Mouse (Mus musculus) forebrain, embryonic 13.5 days (tissue): ENCODE data around the gene Cdca3. TPM values are rescaled to one million over a fixed set of nuclear protein-coding genes. Genes with fewer than 3 reads are reported as not detected.
A peak's percentile ranks its signal among the peaks of the same experiment; 100 is the strongest.
"Not testable (repeated sequence)": the region's sequence is repeated elsewhere in the genome, so short reads cannot be mapped to it uniquely, and the experiment has no call there.

Source experiments
- ATAC-seq: fragments of 200-750 bp; cut with Nextera tagmentation; 2 replicates; pipeline ENCODE4 v1.8.0; 2017
- H3K27ac ChIP-seq: fragments of 300-500 bp; sonication (generic); 2 replicates; pipeline ENCODE4 v1.5.1; 2015; ENCODE audit warnings: inconsistent platforms, mild to moderate bottlenecking, moderate library complexity
- H3K27me3 ChIP-seq: fragments of 300-500 bp; sonication (generic); 2 replicates; pipeline ENCODE4 v1.6.1; 2015; ENCODE audit warnings: mild to moderate bottlenecking, inconsistent platforms
- H3K36me3 ChIP-seq: fragments of 300-500 bp; sonication (generic); 2 replicates; pipeline ENCODE4 v1.6.1; 2015; ENCODE audit warnings: mild to moderate bottlenecking, inconsistent platforms; ENCODE audit not compliant: poor library complexity, severe bottlenecking
- H3K4me1 ChIP-seq: fragments of 300-500 bp; sonication (generic); 2 replicates; pipeline ENCODE4 v1.6.1; 2015; ENCODE audit warnings: inconsistent platforms
- H3K4me2 ChIP-seq: fragments of 300-500 bp; sonication (generic); 2 replicates; pipeline ENCODE4 v1.6.1; 2015; ENCODE audit warnings: inconsistent platforms, mild to moderate bottlenecking, moderate library complexity
- H3K4me3 ChIP-seq: fragments of 300-500 bp; sonication (generic); 2 replicates; pipeline ENCODE4 v1.5.1; 2015; ENCODE audit warnings: mild to moderate bottlenecking, inconsistent platforms
- H3K9ac ChIP-seq: fragments of 300-500 bp; sonication (generic); 2 replicates; pipeline ENCODE4 v1.6.1; 2015; ENCODE audit warnings: mild to moderate bottlenecking, inconsistent platforms
- H3K9me3 ChIP-seq: fragments of 300-500 bp; sonication (generic); replicated peaks from 2 replicates; pipeline ENCODE4 v1.6.1; 2016; ENCODE audit warnings: inconsistent platforms
- WGBS: fragments of 180-500 bp; shearing (Covaris S2); methylation state at CpG from one replicate; pipeline ENCODE4 v1.1.7; 2015; 5-methylcytosine and 5-hydroxymethylcytosine counted together
- polyA plus RNA-seq: library from polyadenylated mRNA; unstranded; fragments of >200 nt; fragmentation: Nextera tagmentation; extraction: Ambion mirVana; gene quantifications from 2 replicates; pipeline ENCODE4 v1.2.1, GENCODE M21; 2015

The Cdca3 gene
- polyA plus RNA-seq, 1 experiment from 2014 or later: 207 TPM

DNA sequence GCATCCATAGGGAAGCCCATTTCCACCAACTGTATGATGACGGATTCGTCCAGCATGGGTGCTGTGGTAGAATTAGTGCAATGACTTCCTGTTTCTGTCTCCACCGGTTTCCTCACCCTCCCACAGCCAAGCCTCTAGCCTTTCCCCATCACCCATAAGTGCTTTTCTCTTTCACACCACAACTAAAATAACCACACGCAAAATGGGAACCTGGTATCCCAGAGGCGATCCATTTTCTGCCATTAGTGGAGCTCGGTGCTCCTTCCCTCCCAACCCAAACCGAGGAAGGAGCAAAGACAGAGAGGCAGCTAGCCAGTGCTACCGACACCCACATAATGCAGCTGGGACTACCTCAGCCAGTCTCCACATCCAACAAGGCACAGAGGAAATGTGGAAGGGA, 11.4 kb upstream of the Cdca3 start:
- Histone ChIP-seq H3K9me3 (no peaks in the 10 kb centered on the region), H3K4me1 (peaks cover 18% of the 10 kb centered on the region), H3K36me3 (peaks cover 81% of the 10 kb centered on the region), H3K4me2 (no peak overlapping the region), H3K27me3 (no peaks in the 10 kb centered on the region), H3K4me3 (no peak overlapping the region), H3K9ac (no peak overlapping the region), H3K27ac (no peak overlapping the region)
- ATAC-seq: no peak
- WGBS: 92% methylated on average over 8 of the region's 8 CpGs

GRCm38 (mm10) chr6:124820891-124821290, 8.5 kb upstream of the Cdca3 start:
- Histone ChIP-seq H3K9ac (no peak overlapping the region), H3K27ac (no peak overlapping the region), H3K27me3 (no peaks in the 10 kb centered on the region), H3K4me3 (no peak overlapping the region), H3K36me3 (peaks cover 100% of the 10 kb centered on the region), H3K9me3 (no peaks in the 10 kb centered on the region), H3K4me2 (no peak overlapping the region), H3K4me1 (no peaks in the 10 kb centered on the region)
- 95% methylated on average over 5 of the region's 5 CpGs for WGBS
- no peak for ATAC-seq

GRCm38 (mm10) chr6:124822049-124822448, 7.3 kb upstream of the Cdca3 start:
- Histone ChIP-seq H3K9ac (no peak overlapping the region), H3K36me3 (peaks cover 96% of the 10 kb centered on the region), H3K4me1 (peaks cover 3% of the 10 kb centered on the region; the same call in 1 of the 2 replicates), H3K9me3 (no peaks in the 10 kb centered on the region), H3K27ac (no peak overlapping the region), H3K4me2 (no peak overlapping the region), H3K27me3 (no peaks in the 10 kb centered on the region), H3K4me3 (no peak overlapping the region)
- WGBS: 96% methylated on average over 4 of the region's 4 CpGs
- no peak for ATAC-seq

- no peak for ATAC-seq
- WGBS: 26% methylated on average over 10 of the region's 10 CpGs
- Histone ChIP-seq H3K4me1 (peaks cover 45% of the 10 kb centered on the region), H3K36me3 (peaks cover 55% of the 10 kb centered on the region), H3K4me3 (peak overlapping the region; percentile 56), H3K27ac (peak overlapping the region; percentile 33), H3K9ac (peak overlapping the region; percentile 69), H3K27me3 (no peaks in the 10 kb centered on the region), H3K4me2 (peak overlapping the region; percentile 83), H3K9me3 (no peaks in the 10 kb centered on the region)
Measured at GRCm38 (mm10) chr6:124828101-124828592, 1.2 kb upstream of the Cdca3 start.

DNA sequence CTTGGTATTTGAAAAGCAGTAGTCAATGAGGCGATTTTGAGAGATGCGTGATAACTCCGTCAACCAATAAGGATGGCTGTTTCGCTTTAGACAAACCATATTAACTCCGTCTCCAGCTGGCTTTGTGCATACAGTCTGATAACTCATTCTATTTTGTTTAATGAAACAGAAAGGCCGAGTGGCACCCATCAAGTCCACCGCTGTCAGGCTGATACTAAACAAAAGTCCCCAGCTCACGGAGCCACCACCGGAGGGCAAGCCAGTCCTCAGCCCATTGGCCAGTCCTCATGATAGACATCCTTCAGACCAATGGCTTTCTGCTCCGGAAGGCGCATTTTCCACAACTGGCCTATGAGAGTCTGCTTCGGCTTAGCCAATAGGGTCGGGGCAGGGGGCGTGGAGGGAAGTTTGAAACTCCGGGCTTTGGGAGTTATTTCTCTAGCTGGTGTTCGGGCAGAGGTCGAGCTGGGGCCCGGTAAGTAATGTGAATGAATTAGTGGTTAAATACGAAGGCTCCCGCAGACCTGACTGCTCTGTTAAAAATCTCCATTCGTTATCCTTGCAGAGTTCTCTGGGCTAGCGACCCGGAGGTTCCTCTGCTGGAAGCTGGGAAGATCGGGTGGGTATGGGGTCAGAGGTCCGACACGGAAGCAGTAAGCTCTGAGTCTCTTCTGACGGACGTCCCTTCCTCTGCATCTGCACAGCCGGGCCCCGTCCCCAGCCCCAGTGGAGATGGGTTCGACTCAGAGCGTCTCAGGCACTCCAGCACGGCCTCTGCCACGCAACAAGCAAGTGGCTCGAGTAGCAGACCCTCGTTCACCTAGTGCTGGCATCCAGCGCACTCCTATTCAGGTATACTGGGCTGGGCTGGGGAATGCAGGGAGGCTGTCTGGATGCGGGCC, 703 bp downstream of the Cdca3 start:
- H3K4me3 ChIP-seq: peak overlapping the region; percentile 56
- H3K27me3 ChIP-seq: no peaks in the 10 kb centered on the region
- peaks cover 51% of the 10 kb centered on the region for H3K36me3 ChIP-seq
- peak overlapping the region; percentile 84 for H3K9ac ChIP-seq
- under 1% methylated on average over 38 of the region's 38 CpGs for WGBS
- H3K9me3 ChIP-seq: no peaks in the 10 kb centered on the region
- peak; percentile 88 for ATAC-seq
- peaks cover 51% of the 10 kb centered on the region for H3K4me1 ChIP-seq
- H3K4me2 ChIP-seq: peak overlapping the region; percentile 80
- H3K27ac ChIP-seq: peak overlapping the region; percentile 89

GRCm38 (mm10) chr6:124831199-124831598, 1.9 kb downstream of the Cdca3 start:
- not testable (repeated sequence) for H3K9me3 ChIP-seq, H3K27ac ChIP-seq, H3K27me3 ChIP-seq, ATAC-seq
- H3K4me3 ChIP-seq: peak overlapping the region; percentile 56
- WGBS: 94% methylated on average over 4 of the region's 4 CpGs
- peaks cover 47% of the 10 kb centered on the region for H3K36me3 ChIP-seq
- H3K4me2 ChIP-seq: peak overlapping the region; percentile 80
- H3K4me1 ChIP-seq: peaks cover 51% of the 10 kb centered on the region
- peak overlapping the region; percentile 41; the same call in 1 of the 2 replicates for H3K9ac ChIP-seq

GRCm38 (mm10) chr6:124831649-124832048, 2.3 kb downstream of the Cdca3 start:
- peak overlapping the region; percentile 80 for H3K4me2 ChIP-seq
- H3K9me3 ChIP-seq: no peaks in the 10 kb centered on the region
- no peaks in the 10 kb centered on the region for H3K27me3 ChIP-seq
- ATAC-seq: no peak
- H3K4me1 ChIP-seq: peaks cover 51% of the 10 kb centered on the region
- WGBS: 90% methylated on average over 8 of the region's 8 CpGs
- H3K4me3 ChIP-seq: peak overlapping the region; percentile 56; the same call in 1 of the 2 replicates
- H3K9ac ChIP-seq: 0 out of 2 replicates have a peak overlapping the region, but pooled peaks have one; percentile 41
- peaks cover 44% of the 10 kb centered on the region for H3K36me3 ChIP-seq
- no peak overlapping the region for H3K27ac ChIP-seq

- WGBS: 91% methylated on average over 6 of the region's 6 CpGs
- Histone ChIP-seq H3K9ac (0 out of 2 replicates have a peak overlapping the region, but pooled peaks have one; percentile 6), H3K4me2 (no peak overlapping the region), H3K27ac (no peak overlapping the region), H3K4me1 (peaks cover 36% of the 10 kb centered on the region), H3K36me3 (peaks cover 42% of the 10 kb centered on the region), H3K9me3 (no peaks in the 10 kb centered on the region), H3K27me3 (no peaks in the 10 kb centered on the region), H3K4me3 (no peak overlapping the region)
- ATAC-seq: no peak
Measured at GRCm38 (mm10) chr6:124834512-124835081, 5.2 kb downstream of the Cdca3 start.

DNA sequence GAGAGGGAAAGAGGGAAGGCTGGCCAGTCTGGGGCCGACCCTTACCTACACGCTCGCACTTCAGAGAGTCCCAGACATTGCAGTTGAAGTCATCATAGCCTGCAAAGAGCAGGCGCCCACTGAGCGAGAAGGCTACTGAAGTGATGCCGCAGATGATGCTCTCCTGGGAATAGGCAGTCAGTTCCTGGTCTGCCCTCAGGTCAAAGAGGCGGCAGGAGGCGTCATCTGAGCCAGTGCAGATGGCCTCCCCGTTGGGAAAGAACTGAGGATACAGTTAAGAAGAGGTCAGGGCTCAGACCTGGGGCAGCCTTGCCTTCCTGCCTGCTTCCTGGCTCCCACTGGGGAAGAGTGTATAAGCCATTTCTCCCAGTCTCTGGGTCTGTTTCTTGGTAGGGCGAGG, 6.2 kb downstream of the Cdca3 start:
- WGBS: 69% methylated on average over 10 of the region's 10 CpGs
- no peak overlapping the region for H3K27ac ChIP-seq
- H3K36me3 ChIP-seq: peaks cover 42% of the 10 kb centered on the region
- no peak overlapping the region for H3K4me3 ChIP-seq
- no peaks in the 10 kb centered on the region for H3K27me3 ChIP-seq
- 0 out of 2 replicates have a peak overlapping the region, but pooled peaks have one; percentile 2 for H3K9ac ChIP-seq
- H3K4me2 ChIP-seq: no peak overlapping the region
- no peaks in the 10 kb centered on the region for H3K9me3 ChIP-seq
- peaks cover 41% of the 10 kb centered on the region for H3K4me1 ChIP-seq
- ATAC-seq: no peak

DNA sequence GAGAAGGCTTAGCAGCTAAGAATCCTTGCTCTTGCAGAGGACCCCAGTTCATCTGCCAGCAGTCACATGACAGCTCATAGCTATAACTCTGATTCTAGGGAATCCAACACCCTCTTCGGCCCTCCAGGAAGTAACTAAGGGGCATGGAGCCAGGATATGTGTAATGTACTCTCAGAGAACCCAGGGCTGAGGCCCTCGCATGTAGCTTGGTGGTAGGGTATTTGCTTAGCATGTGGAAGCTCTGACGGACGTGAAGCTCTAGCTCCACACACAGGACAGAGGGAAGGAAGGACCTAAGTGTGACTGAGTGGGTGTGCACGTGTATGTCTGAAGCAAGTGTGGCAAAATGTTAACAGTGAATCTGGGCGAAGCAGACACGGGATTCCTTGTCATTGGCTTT, 7.1 kb downstream of the Cdca3 start:
- Histone ChIP-seq H3K27me3 (no peaks in the 10 kb centered on the region), H3K27ac (no peak overlapping the region), H3K36me3 (peaks cover 43% of the 10 kb centered on the region), H3K4me1 (peaks cover 37% of the 10 kb centered on the region), H3K9me3 (no peaks in the 10 kb centered on the region), H3K4me2 (no peak overlapping the region), H3K9ac (no peak overlapping the region), H3K4me3 (no peak overlapping the region)
- no peak for ATAC-seq
- 83% methylated on average over 7 of the region's 7 CpGs for WGBS

- H3K9me3 ChIP-seq: no peaks in the 10 kb centered on the region
- no peaks in the 10 kb centered on the region for H3K27me3 ChIP-seq
- 16% methylated on average over 8 of the region's 8 CpGs for WGBS
- peak overlapping the region; percentile 45 for H3K9ac ChIP-seq
- peaks cover 25% of the 10 kb centered on the region for H3K36me3 ChIP-seq
- peak; percentile 20; the same call in 1 of the 2 replicates for ATAC-seq
- H3K4me3 ChIP-seq: no peak overlapping the region
- peaks cover 15% of the 10 kb centered on the region for H3K4me1 ChIP-seq
- H3K4me2 ChIP-seq: no peak overlapping the region
- H3K27ac ChIP-seq: 0 out of 2 replicates have a peak overlapping the region, but pooled peaks have one; percentile 8
Measured at GRCm38 (mm10) chr6:124839805-124840204, 10.5 kb downstream of the Cdca3 start.
